Mouse (Mus musculus) liver, embryonic 16.5 days (tissue): ENCODE measurements around the gene Enpp7. TPM values are rescaled to one million over a fixed set of nuclear protein-coding genes. Genes with fewer than 3 reads are reported as not detected.

Source experiments
- ATAC-seq: fragments of 200-750 bp; cut with Nextera tagmentation; 2 replicates; pipeline ENCODE4 v1.8.0; 2017; ENCODE audit warnings: low read depth, mild to moderate bottlenecking, moderate number of reproducible peaks, moderate library complexity
- H3K27ac ChIP-seq: fragments of 300-500 bp; sonication (generic); 2 replicates; pipeline ENCODE4 v1.5.1; 2014; ENCODE audit warnings: mild to moderate bottlenecking, low read length
- H3K27me3 ChIP-seq: fragments of 300-500 bp; sonication (generic); 2 replicates; pipeline ENCODE4 v1.6.1; 2014; ENCODE audit warnings: low read depth, low read length, mixed read lengths; ENCODE audit not compliant: control insufficient read depth, insufficient read depth
- H3K36me3 ChIP-seq: fragments of 300-500 bp; sonication (generic); 2 replicates; pipeline ENCODE4 v1.6.1; 2014; ENCODE audit warnings: mild to moderate bottlenecking; ENCODE audit not compliant: control insufficient read depth, insufficient read depth
- H3K4me1 ChIP-seq: fragments of 300-500 bp; sonication (generic); 2 replicates; pipeline ENCODE4 v1.6.1; 2014; ENCODE audit warnings: low read depth, low read length, mixed read lengths; ENCODE audit not compliant: control insufficient read depth
- H3K4me2 ChIP-seq: fragments of 300-500 bp; sonication (generic); 2 replicates; pipeline ENCODE4 v1.6.1; 2014; ENCODE audit warnings: low read depth, low read length, mixed read lengths
- H3K4me3 ChIP-seq: fragments of 300-500 bp; sonication (generic); 2 replicates; pipeline ENCODE4 v1.5.1; 2014; ENCODE audit warnings: low read depth, mild to moderate bottlenecking, low read length
- H3K9ac ChIP-seq: fragments of 300-500 bp; sonication (generic); 2 replicates; pipeline ENCODE4 v1.6.1; 2014; ENCODE audit warnings: low read depth, low read length
- H3K9me3 ChIP-seq: fragments of 300-500 bp; sonication (generic); replicated peaks from 2 replicates; pipeline ENCODE4 v1.6.1; 2016; ENCODE audit warnings: low read length; ENCODE audit not compliant: control insufficient read depth
- WGBS: fragments of 180-500 bp; shearing (Covaris S2); extraction: QIAGEN DNeasy Blood & Tissue Kit; methylation state at CpG from one replicate; pipeline ENCODE4 v1.1.7; 2014; ENCODE audit not compliant: insufficient replicate concordance; 5-methylcytosine and 5-hydroxymethylcytosine counted together
- polyA plus RNA-seq: library from polyadenylated mRNA; unstranded; fragments of >200 nt; fragmentation: Nextera tagmentation; extraction: Ambion mirVana; gene quantifications from 2 replicates; pipeline ENCODE4 v1.2.1, GENCODE M21; 2015

The Enpp7 gene
- not detected in 2 replicates for polyA plus RNA-seq

DNA sequence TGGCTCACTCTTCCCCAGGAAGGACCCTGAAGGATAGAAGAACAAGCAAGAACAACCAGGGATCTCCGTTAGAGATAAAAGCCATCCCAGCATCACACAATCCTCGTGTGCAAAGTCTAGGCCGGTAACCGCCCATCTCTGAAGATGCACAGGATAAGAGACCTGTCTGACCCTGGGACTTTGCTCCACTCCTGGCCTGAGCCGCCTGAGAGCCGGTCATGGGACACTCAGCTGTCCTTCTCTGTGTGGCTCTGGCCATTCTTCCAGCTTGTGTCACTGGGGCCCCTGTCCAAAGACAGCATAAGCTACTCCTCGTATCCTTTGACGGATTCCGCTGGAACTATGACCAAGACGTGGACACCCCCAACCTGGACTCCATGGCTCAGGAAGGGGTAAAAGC is at the start of gene Enpp7:
Gene Enpp7, plus strand, starts transcription at position 190 of the 400 bp plus-strand sequence.
- 68% methylated on average over 10 of the region's 10 CpGs for WGBS

GRCm38 (mm10) chr11:118939731-118940130 is 48.3 kb upstream of the Enpp7 start:
- Histone ChIP-seq H3K36me3 (no peaks in the 10 kb centered on the region), H3K4me1 (no peaks in the 10 kb centered on the region), H3K9me3 (no peaks in the 10 kb centered on the region), H3K4me3 (no peak overlapping the region), H3K9ac (no peak overlapping the region), H3K27me3 (no peaks in the 10 kb centered on the region), H3K4me2 (no peak overlapping the region), H3K27ac (no peak overlapping the region)
- no peak for ATAC-seq
- WGBS = 63% methylated on average over 4 of the region's 4 CpGs

More for the DNA sequence above, at the start of gene Enpp7:
- Histone ChIP-seq H3K4me1 (no peaks in the 10 kb centered on the region), H3K9ac (no peak within 1 kb of the TSS), H3K27ac (no peak within 1 kb of the TSS), H3K36me3 (no peaks in the 10 kb centered on the region), H3K27me3 (no peaks in the 10 kb centered on the region), H3K4me3 (no peak within 1 kb of the TSS), H3K4me2 (no peak within 1 kb of the TSS), H3K9me3 (no peaks in the 10 kb centered on the region)
- no peak for ATAC-seq

GRCm38 (mm10) chr11:118940539-118940938 is 47.4 kb upstream of the Enpp7 start:
- Histone ChIP-seq H3K4me2 (no peak overlapping the region), H3K9ac (no peak overlapping the region), H3K4me1 (no peaks in the 10 kb centered on the region), H3K27ac (no peak overlapping the region), H3K27me3 (no peaks in the 10 kb centered on the region), H3K36me3 (no peaks in the 10 kb centered on the region), H3K9me3 (no peaks in the 10 kb centered on the region), H3K4me3 (no peak overlapping the region)
- 63% methylated on average over 11 of the region's 11 CpGs for WGBS
- ATAC-seq = no peak

DNA sequence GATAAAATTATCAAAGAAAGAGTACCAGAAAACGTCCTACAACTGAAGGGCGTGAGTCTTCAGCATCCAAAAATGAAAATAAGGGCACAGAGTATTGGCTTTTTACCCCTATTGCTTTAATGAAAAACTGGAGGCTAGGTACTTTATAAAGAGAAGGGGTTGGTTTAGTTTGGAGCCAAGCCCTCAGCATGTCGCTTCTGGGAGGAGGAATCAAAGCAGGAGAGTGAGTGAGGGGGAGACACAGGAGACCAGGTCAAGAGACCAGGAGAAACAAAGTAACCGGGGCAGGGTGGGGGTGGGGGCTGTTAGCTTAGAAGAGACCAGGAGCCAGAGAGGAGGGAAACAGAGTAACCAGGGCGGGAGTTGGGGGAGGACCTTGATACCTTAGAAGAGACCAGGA is 46.7 kb upstream of the Enpp7 start:
- Histone ChIP-seq H3K4me2 (no peak overlapping the region), H3K36me3 (no peaks in the 10 kb centered on the region), H3K4me1 (no peaks in the 10 kb centered on the region), H3K9ac (no peak overlapping the region), H3K27me3 (no peaks in the 10 kb centered on the region), H3K4me3 (no peak overlapping the region), H3K27ac (no peak overlapping the region), H3K9me3 (no peaks in the 10 kb centered on the region)
- 37% methylated on average over 5 of the region's 5 CpGs for WGBS
- no peak for ATAC-seq

DNA sequence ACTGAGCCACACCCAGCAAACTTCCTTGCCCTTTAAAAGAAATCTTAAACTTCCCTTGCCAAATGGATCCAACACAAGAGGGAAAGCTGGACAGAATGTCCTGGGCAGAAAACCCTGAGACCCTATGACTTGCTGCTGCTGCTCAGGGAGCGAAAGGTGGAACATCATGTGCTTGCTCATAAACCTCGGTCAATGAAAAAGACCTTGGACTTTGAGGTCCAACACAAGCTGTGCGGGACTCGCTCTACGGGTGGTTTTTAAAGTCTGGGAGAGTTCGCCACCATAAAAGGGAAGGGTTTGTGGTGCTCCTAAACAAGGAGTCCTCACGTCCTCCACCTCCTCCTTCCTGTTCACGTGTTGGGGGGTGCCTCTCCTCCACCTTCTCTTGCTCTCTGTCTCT is 42.1 kb upstream of the Enpp7 start:
- no peak overlapping the region for H3K4me3 ChIP-seq
- H3K4me1 ChIP-seq = no peaks in the 10 kb centered on the region
- no peak overlapping the region for H3K4me2 ChIP-seq
- no peaks in the 10 kb centered on the region for H3K27me3 ChIP-seq
- WGBS = 64% methylated on average over 8 of the region's 8 CpGs
- H3K9ac ChIP-seq = no peak overlapping the region
- H3K9me3 ChIP-seq = no peaks in the 10 kb centered on the region
- no peaks in the 10 kb centered on the region for H3K36me3 ChIP-seq
- no peak overlapping the region for H3K27ac ChIP-seq
- no peak for ATAC-seq

DNA sequence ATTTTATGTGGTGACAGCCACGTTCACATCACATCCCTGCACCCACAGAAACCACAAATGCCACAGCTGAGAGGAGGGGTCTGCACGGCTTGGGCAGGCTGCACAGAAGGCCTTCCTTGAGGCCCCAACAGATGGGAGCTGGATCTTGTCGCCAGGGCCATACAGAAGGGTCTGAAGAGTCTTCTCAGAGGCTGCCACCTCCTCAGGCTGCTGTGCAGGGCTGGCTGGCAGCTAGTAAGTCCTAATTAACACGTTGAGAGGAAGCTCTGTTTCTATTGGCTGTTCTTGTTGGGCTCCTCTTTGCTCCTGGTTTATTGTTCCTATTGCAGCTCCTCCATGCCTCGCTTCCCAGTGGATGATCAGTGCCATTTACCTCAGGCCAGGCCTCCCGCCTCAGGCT is 33.0 kb upstream of the Enpp7 start:
- Histone ChIP-seq H3K9me3 (no peaks in the 10 kb centered on the region), H3K27me3 (no peaks in the 10 kb centered on the region), H3K36me3 (no peaks in the 10 kb centered on the region), H3K4me2 (no peak overlapping the region), H3K9ac (no peak overlapping the region), H3K4me1 (no peaks in the 10 kb centered on the region), H3K27ac (no peak overlapping the region), H3K4me3 (no peak overlapping the region)
- 29% methylated on average over 6 of the region's 6 CpGs for WGBS
- no peak for ATAC-seq

- ATAC-seq = no peak
- H3K4me3 ChIP-seq = no peak overlapping the region
- WGBS = 70% methylated on average over 14 of the region's 14 CpGs
- H3K4me1 ChIP-seq = no peaks in the 10 kb centered on the region
- no peaks in the 10 kb centered on the region for H3K27me3 ChIP-seq
- no peaks in the 10 kb centered on the region for H3K36me3 ChIP-seq
- no peaks in the 10 kb centered on the region for H3K9me3 ChIP-seq
- H3K27ac ChIP-seq = no peak overlapping the region
- H3K9ac ChIP-seq = no peak overlapping the region
- H3K4me2 ChIP-seq = no peak overlapping the region
Measured at GRCm38 (mm10) chr11:118957070-118957471, 30.9 kb upstream of the Enpp7 start.

DNA sequence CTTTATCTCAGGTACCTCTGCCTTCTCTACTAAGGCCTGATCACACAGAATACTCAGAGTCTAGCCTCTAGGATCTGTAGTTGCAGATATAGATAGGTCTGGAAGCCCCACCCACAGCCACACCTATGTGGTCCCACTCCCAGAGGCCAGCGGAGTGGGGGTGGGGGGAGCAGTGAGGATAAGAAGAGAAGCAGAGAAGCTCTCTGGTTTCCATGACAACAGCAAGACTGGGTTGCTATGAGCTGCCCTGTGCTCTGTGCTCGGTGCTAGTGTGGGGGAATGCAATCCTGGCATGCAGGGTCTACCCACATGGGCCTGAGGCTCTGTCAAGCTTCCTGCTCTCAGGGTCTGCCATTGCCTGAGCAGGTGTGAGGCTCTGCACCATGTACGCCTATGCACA is 27.3 kb upstream of the Enpp7 start:
- 31% methylated on average over 3 of the region's 3 CpGs for WGBS
- Histone ChIP-seq H3K27ac (no peak overlapping the region), H3K4me2 (no peak overlapping the region), H3K4me1 (no peaks in the 10 kb centered on the region), H3K36me3 (no peaks in the 10 kb centered on the region), H3K4me3 (no peak overlapping the region), H3K27me3 (no peaks in the 10 kb centered on the region), H3K9ac (no peak overlapping the region), H3K9me3 (no peaks in the 10 kb centered on the region)
- no peak for ATAC-seq

DNA sequence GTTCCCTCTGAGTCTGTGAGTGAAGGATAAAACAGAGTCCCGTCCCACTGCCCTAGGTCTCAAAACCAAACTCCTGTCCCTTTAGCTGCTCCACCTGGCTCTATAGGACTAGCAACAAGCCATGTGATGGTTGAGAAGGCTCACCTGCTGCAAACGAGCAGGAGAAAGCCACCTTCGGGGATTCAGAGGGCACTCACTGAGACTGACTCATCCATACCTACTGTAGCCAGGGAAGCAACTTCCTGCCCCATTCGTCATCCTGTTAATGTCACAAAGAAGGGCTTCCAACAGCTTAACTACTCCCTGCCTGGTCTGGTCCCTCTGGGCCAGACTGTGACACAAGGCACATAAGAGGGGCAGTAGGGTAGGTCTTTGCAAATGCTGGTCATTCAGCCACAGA is 25.5 kb upstream of the Enpp7 start:
- no peak overlapping the region for H3K4me2 ChIP-seq

More for the DNA sequence above, 25.5 kb upstream of the Enpp7 start:
- ATAC-seq = no peak
- H3K9ac ChIP-seq = no peak overlapping the region
- 31% methylated on average over 4 of the region's 4 CpGs for WGBS
- no peaks in the 10 kb centered on the region for H3K27me3 ChIP-seq
- H3K4me1 ChIP-seq = no peaks in the 10 kb centered on the region
- no peaks in the 10 kb centered on the region for H3K9me3 ChIP-seq
- H3K36me3 ChIP-seq = no peaks in the 10 kb centered on the region
- H3K4me3 ChIP-seq = no peak overlapping the region
- no peak overlapping the region for H3K27ac ChIP-seq
